ENCODE assay signal across 9 mouse cellular contexts in the genomic region with DNA sequence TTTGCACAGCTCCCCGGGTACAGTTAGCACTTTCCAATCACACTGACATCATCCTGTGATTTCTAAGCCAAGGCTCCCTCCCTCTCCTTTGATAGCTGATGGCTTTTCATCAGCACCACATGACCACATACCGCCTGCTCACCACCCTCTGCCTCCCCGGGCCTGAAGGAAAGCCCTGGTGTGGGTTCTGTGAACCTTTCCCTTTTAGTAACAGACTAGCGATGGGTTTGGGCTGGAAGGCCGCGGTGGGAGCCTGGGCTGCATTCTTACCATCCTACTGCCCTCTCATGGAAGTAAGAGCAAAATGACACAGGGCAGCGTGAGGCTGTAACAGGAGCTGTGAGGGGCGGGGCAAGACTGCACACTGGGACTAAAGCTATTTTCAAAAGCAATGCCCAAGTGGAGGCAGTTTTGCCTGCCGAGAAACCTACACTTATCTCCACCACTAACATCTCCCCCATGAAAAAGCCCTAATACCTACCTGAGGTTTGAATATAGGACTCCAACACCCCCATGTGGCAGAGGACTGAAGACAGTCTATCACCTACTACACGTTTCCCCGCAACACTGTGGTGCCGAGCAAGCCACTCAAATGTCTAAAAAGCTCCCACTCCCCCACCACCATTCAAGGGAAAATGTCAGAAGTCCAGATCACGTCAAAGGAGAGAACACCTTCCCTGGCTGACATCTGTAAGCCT. TPM values are rescaled to one million over a fixed set of nuclear protein-coding genes. Genes with fewer than 3 reads are reported as not detected.
DNase-seq lines count a peak whose midpoint lies in the region; ATAC-seq and TF ChIP-seq lines count a peak whose summit lies in the region.
"Had no signal": no experiment of that assay in that cellular context is flagged by ENCODE, and none has a peak within 500 bp of the region (broad histone marks: within the 10 kb centered on the region; RNA-seq: fewer than 3 reads in every experiment).

No protein-coding gene starts in this region.

- H3K27me3 ChIP-seq in testis, adult 2 months (ENCODE audit: control insufficient read depth, insufficient read depth, low read length): no peaks in the 10 kb centered on the region
- no peaks in the 10 kb centered on the region for H3K27me3 ChIP-seq in hindbrain, embryonic 11.5 days (ENCODE audit: control insufficient read depth, insufficient read depth, low read length)
- H3K27me3 ChIP-seq in limb, embryonic 11.5 days (ENCODE audit: control insufficient read depth, insufficient read depth, low read length): no peaks in the 10 kb centered on the region
- H3K27me3 ChIP-seq in neural tube, embryonic 15.5 days (replicated peaks): no peaks in the 10 kb centered on the region
- H3K27me3 ChIP-seq: CH12.LX had no signal

- TF ChIP-seq POLR2A in testis, adult 2 months (IDR thresholded peaks at IDR 0.05; ENCODE audit: control insufficient read depth, low read depth, low read length): no peak

- H3K36me3 ChIP-seq in testis, adult 2 months (ENCODE audit: control insufficient read depth, insufficient read depth, low read length): no peaks in the 10 kb centered on the region; the same call in 1 of the 2 replicates
- H3K36me3 ChIP-seq in hindbrain, embryonic 11.5 days (ENCODE audit: control insufficient read depth, insufficient read depth, low read length): no peaks in the 10 kb centered on the region
- H3K36me3 ChIP-seq in limb, embryonic 11.5 days (ENCODE audit: control insufficient read depth, insufficient read depth, low read length): no peaks in the 10 kb centered on the region
- H3K36me3 ChIP-seq in neural tube, embryonic 15.5 days: peaks cover 6% of the 10 kb centered on the region

- no peaks in the 10 kb centered on the region for H3K4me1 ChIP-seq in testis, adult 2 months (ENCODE audit: control insufficient read depth, insufficient read depth, low read length)
- no peaks in the 10 kb centered on the region for H3K4me1 ChIP-seq in hindbrain, embryonic 11.5 days (replicated peaks; ENCODE audit: control insufficient read depth, insufficient read depth, low read length)
- H3K4me1 ChIP-seq in limb, embryonic 11.5 days (ENCODE audit: control insufficient read depth, insufficient read depth, low read length): peaks cover 12% of the 10 kb centered on the region
- H3K4me1 ChIP-seq in neural tube, embryonic 15.5 days: peaks cover 22% of the 10 kb centered on the region

- H3K4me3 ChIP-seq in testis, adult 2 months (ENCODE audit: control insufficient read depth, low read depth, low read length): no peak overlapping the region
- no peak overlapping the region for H3K4me3 ChIP-seq in hindbrain, embryonic 11.5 days (ENCODE audit: low read depth, low read length)
- H3K4me3 ChIP-seq in limb, embryonic 11.5 days (ENCODE audit: low read depth, low read length): no peak overlapping the region
- no peak overlapping the region for H3K4me3 ChIP-seq in neural tube, embryonic 15.5 days (replicated peaks)

- ATAC-seq in cerebellum, adult (ENCODE audit: insufficient number of reproducible peaks, low FRiP score, low TSS enrichment): 0 out of 2 replicates have a peak, but pooled peaks have one; percentile 61
- no peak for ATAC-seq in hindbrain, embryonic 11.5 days (ENCODE audit: low FRiP score)
- ATAC-seq in limb, embryonic 11.5 days (ENCODE audit: insufficient number of reproducible peaks, low FRiP score, low TSS enrichment, low read depth): peak; percentile 62; the same call in 1 of the 2 replicates
- ATAC-seq in neural tube, embryonic 15.5 days (ENCODE audit: low FRiP score): peak; percentile 67; the same call in 1 of the 2 replicates

- no peak overlapping the region for H3K4me2 ChIP-seq in hindbrain, embryonic 11.5 days (replicated peaks; ENCODE audit: low read depth, low read length)
- peak overlapping the region; percentile 33; the same call in 1 of the 2 replicates for H3K4me2 ChIP-seq in limb, embryonic 11.5 days (ENCODE audit: low read depth, severe bottlenecking)
- H3K4me2 ChIP-seq in neural tube, embryonic 15.5 days: 0 out of 2 replicates have a peak overlapping the region, but pooled peaks have one; percentile 15

- H3K9me3 ChIP-seq in hindbrain, embryonic 11.5 days (ENCODE audit: control insufficient read depth, low read length): no peaks in the 10 kb centered on the region
- H3K9me3 ChIP-seq in limb, embryonic 11.5 days (ENCODE audit: control insufficient read depth, low read length): no peaks in the 10 kb centered on the region
- no peaks in the 10 kb centered on the region for H3K9me3 ChIP-seq in neural tube, embryonic 15.5 days (replicated peaks)

- H3K9ac ChIP-seq in hindbrain, embryonic 11.5 days (ENCODE audit: low read depth, low read length): no peak overlapping the region
- no peak overlapping the region for H3K9ac ChIP-seq in limb, embryonic 11.5 days (ENCODE audit: low read length)
- H3K9ac ChIP-seq in neural tube, embryonic 15.5 days (replicated peaks): no peak overlapping the region

- TF ChIP-seq CTCF in testis, adult 2 months (IDR thresholded peaks at IDR 0.05; ENCODE audit: control insufficient read depth, insufficient read depth, insufficient replicate concordance, low read depth, low read length): peak; percentile 23; the same call in 1 of the 2 replicates

- H3K27ac ChIP-seq in testis, adult 2 months (ENCODE audit: control insufficient read depth, insufficient read depth, low read depth, low read length): no peak overlapping the region
- H3K27ac ChIP-seq in hindbrain, embryonic 11.5 days (ENCODE audit: low read depth, low read length): no peak overlapping the region
- H3K27ac ChIP-seq in limb, embryonic 11.5 days (replicated peaks; ENCODE audit: low read depth, low read length): peak overlapping the region; percentile 9
- peak overlapping the region; percentile 62 for H3K27ac ChIP-seq in neural tube, embryonic 15.5 days (replicated peaks)

- WGBS in hindbrain, embryonic 11.5 days: 14% methylated on average over 13 of the region's 13 CpGs
- WGBS in limb, embryonic 11.5 days: 15% methylated on average over 13 of the region's 13 CpGs
- WGBS in neural tube, embryonic 15.5 days: 18% methylated on average over 13 of the region's 13 CpGs

- no peak for DNase-seq in cerebellum, postnatal 4 days (ENCODE audit: low spot score in 2 of 2)
- DNase-seq in testis, postnatal 14 days (ENCODE audit: low spot score): no peak
- DNase-seq in hindbrain, embryonic 11.5 days (ENCODE audit: low spot score): peak; percentile 63
- peak; percentile 81 for DNase-seq in limb, embryonic 11.5 days (ENCODE audit: low spot score)
- no peak for DNase-seq in thymus, postnatal 4 days

RNA-seq across cellular contexts. Expression of gene Cep164, which starts 29.9 kb away (rescaled TPM):
- polyA plus RNA-seq in testis, adult 2 months (2012; rRNA removed): 64.5 and 69.5 TPM in 2 replicates
- polyA plus RNA-seq in hindbrain, embryonic 11.5 days (2014; fragmentation: Nextera tagmentation; extraction: Ambion mirVana): 12.9 and 19.5 TPM in 2 replicates
- polyA plus RNA-seq in limb, embryonic 11.5 days (2014; fragmentation: Nextera tagmentation; extraction: Ambion mirVana): 21.7 and 23.6 TPM in 2 replicates
- polyA plus RNA-seq in neural tube, embryonic 15.5 days (2015; fragmentation: Nextera tagmentation; extraction: Ambion mirVana): 12.9 and 16.3 TPM in 2 replicates

RNA-seq across cellular contexts. Expression of gene Bace1, which starts 39.8 kb away (rescaled TPM):
- 0.75 and 1.8 TPM in 2 replicates for polyA plus RNA-seq in testis, adult 2 months (2012; rRNA removed)
- 29.6 and 31.1 TPM in 2 replicates for polyA plus RNA-seq in hindbrain, embryonic 11.5 days (2014; fragmentation: Nextera tagmentation; extraction: Ambion mirVana)
- polyA plus RNA-seq in limb, embryonic 11.5 days (2014; fragmentation: Nextera tagmentation; extraction: Ambion mirVana): 22.9 and 25.4 TPM in 2 replicates
- 43.3 and 49.3 TPM in 2 replicates for polyA plus RNA-seq in neural tube, embryonic 15.5 days (2015; fragmentation: Nextera tagmentation; extraction: Ambion mirVana)

Comparison
In these comparisons a context has a peak if more than half of its experiments do, and no peak if none do; other contexts are left out.
1. DNase-seq: peak in hindbrain, embryonic 11.5 days (single experiment) and limb, embryonic 11.5 days (single experiment); none in cerebellum, postnatal 4 days (0 of 2), testis, postnatal 14 days (single experiment) and thymus, postnatal 4 days (single experiment).
2. H3K27ac ChIP-seq: peak in limb, embryonic 11.5 days (single experiment) and neural tube, embryonic 15.5 days (single experiment); none in testis, adult 2 months (single experiment) and hindbrain, embryonic 11.5 days (single experiment).